Mouse (Mus musculus) gastrocnemius, postnatal 10 days (tissue): ENCODE measurements around the gene Arhgap45. TPM values are rescaled to one million over a fixed set of nuclear protein-coding genes. Genes with fewer than 3 reads are reported as not detected.

Experiments
- DNase-seq: peaks from one replicate; pipeline ENCODE4 v3.0.0; 2021; ENCODE audit warnings: mixed read lengths
- total RNA-seq, 2 experiments: library from RNA; stranded (reverse); gene quantifications; 2 replicates each; pipeline ENCODE4 v1.2.3; 2021

Gene Arhgap45
- total RNA-seq, 2 experiments from 2014 or later: 2.0 to 3.5 TPM

DNA sequence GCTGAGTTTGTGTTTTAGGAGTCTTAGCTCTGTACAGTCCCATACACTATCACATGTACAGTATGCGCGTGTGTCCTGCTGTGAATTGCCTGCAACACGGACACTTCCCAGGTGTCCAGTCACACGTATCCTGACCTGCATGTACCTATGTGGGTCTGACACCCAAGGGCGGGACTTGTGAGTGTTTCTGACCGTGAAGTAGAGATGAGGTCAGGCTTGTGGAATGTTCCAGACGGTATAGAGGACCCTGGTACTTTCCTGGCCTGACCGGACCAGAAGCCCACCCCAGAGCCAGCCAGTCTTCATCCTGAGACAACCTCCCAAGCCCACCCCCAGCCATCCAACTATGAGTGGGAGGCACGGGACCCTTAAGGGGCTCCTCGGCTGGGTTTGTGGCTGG, 870 bp upstream of the Arhgap45 start:
- no peak for DNase-seq

- no peak for DNase-seq
These were observed 478 bp downstream of the Arhgap45 start for GRCm38 (mm10) chr10:80016931-80017330.

- no peak for DNase-seq
These were observed 908 bp downstream of the Arhgap45 start for GRCm38 (mm10) chr10:80017361-80017760.

- DNase-seq: no peak
These were observed 1.3 kb downstream of the Arhgap45 start for GRCm38 (mm10) chr10:80017771-80018170.

- no peak for DNase-seq
These were observed 2.4 kb downstream of the Arhgap45 start for GRCm38 (mm10) chr10:80018739-80019297.

- no peak for DNase-seq
These were observed 3.1 kb downstream of the Arhgap45 start for GRCm38 (mm10) chr10:80019471-80020131.

GRCm38 (mm10) chr10:80020191-80020590, 3.7 kb downstream of the Arhgap45 start:
- DNase-seq: no peak

DNA sequence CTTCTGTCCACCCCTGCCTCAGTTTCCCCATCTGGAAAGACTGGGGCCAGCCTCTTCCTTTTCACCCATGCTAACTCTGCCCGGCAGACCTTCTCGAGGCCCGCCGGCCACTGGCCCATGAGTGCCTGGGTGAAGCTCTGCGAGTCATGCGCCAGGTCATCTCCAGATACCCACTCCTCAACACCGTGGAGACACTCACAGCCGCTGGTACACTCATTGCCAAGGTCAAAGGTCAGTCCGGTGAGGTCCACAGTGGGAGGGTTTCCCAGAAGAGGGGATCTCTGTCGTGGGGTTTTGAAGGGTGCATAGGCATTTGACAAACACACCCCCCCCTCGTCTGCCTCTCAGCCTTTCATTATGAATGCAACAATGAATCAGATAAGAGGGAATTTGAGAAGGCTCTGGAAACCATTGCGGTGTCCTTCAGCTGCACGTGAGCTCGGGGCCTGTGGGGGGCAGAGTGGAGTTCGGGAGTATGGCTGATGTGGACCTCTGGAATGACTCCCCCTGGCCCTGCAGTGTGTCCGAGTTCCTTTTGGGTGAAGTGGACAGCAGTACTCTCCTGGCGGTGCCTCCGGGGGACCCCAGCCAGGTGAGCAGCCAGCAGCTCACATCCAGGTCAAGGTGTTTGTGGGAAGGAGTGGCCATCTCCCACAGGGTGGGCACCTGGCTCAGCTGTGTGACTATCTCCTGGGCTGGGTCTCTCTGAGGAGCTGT, 4.3 kb downstream of the Arhgap45 start:
- DNase-seq: no peak

DNA sequence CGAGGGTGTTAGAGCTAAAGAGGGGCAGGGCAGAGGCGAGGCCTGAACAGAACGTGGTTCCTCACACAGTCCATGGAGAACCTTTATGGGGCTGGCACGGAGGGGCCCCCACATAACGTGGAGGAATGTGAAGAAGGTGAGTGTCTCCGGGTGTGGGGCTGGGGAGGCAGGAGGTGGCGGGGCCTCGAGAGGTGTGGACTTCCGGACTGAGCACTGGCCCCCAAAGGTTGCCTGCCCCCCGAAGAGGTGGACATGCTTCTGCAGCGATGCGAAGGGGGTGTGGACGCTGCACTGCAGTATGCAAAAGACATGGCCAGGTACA, 4.8 kb downstream of the Arhgap45 start:
- no peak for DNase-seq

DNA sequence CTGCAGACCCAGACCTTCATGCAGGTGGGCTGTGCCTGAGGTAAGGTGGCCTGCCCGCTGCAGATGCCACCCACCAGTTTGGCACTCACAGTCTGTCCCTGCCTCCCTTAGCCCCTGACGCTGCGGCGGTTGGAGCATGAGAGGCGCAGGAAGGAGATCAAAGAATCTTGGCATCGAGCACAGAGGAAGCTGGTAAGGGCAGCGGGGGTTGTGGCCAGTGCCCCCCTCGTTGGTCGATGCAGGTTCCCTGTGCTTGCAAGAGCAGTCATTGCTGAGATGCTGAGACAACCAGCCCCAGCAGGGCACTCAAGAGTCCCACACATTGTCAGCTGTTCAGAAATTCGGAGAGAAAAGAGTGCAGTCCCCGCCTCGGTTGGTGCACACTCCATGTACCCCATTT, 5.7 kb downstream of the Arhgap45 start:
- no peak for DNase-seq

DNA sequence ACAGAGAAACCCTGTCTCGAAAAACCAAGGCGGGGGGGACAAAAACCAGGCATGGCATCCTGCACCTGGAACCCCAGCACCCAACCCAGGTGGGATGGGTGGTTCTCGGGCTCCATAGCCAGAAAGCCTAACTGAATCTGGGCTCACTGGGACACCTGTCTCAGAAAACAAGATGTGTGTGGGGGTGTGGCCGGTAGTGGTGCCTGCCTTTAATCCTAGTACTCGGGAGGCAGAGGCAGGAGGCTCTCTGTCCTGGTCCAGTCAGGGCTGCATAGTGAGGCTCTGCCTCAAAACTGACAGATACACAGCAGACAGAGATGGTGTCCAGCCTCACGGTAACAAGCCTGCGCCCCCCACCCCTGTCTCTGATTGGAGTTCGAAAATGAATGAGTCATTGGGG, 6.4 kb downstream of the Arhgap45 start:
- no peak for DNase-seq

- DNase-seq: no peak
These were observed 7.3 kb downstream of the Arhgap45 start for GRCm38 (mm10) chr10:80023758-80024157.

GRCm38 (mm10) chr10:80024229-80025043, 8.0 kb downstream of the Arhgap45 start:
- no peak for DNase-seq

GRCm38 (mm10) chr10:80025044-80025347, 8.5 kb downstream of the Arhgap45 start:
- DNase-seq: no peak

- no peak for DNase-seq
These were observed 9.0 kb downstream of the Arhgap45 start for GRCm38 (mm10) chr10:80025463-80025862.

DNA sequence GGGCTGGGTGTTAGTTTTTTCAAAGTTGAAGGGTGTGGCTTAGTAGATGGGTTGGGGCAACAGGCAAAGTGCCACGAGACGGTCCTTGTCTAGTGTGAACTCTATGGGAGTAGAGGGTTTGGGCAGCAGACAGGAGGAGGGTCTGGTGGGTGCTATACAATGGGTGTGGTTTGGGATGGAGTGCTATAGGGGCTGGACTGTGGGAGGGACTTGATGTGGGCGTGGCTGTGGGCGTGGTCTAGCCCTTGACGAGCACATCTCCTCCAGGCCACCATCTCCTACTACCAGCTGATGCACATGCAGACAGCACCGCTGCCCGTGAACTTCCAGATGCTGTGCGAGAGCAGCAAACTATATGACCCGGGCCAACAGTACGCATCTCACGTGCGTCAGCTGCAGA, 9.4 kb downstream of the Arhgap45 start:
- no peak for DNase-seq

DNA sequence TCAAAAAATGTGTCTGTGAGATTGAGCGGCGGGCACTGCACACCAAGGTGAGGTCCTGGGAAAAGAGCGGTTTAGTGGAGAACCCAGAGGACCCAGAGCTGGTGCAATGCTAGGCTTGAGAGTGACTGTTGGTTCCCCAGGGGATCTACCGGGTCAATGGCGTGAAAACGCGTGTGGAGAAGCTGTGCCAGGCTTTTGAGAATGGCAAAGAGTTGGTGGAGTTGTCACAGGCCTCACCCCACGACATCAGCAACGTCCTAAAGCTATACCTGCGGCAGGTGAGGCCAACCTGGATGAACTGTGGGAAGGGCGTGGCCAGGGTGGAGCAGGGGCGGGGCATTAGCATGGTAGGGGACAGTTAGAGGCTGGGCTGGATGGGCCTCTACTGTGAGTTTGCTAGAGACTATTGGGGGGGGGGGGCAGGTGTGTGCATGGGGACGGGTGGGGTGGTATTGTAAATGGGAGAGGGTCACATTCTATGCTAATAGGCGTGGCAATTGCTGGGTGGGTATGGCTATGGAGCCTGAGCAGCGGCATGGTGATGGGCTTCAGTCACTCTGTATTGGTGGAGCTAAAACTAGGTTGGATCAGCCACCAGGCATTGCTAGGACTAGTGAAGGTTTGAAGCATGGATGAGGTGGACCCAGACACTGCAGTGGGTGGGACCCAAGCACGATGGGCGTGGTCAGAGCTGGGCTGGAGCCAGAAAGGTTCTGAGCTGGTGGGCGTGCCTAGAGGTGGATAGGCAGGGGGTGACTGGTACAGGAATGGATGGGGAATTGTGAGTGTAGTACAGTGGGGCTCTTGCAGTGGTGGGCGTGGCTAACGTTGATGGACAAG, 11.4 kb downstream of the Arhgap45 start:
- no peak for DNase-seq

DNA sequence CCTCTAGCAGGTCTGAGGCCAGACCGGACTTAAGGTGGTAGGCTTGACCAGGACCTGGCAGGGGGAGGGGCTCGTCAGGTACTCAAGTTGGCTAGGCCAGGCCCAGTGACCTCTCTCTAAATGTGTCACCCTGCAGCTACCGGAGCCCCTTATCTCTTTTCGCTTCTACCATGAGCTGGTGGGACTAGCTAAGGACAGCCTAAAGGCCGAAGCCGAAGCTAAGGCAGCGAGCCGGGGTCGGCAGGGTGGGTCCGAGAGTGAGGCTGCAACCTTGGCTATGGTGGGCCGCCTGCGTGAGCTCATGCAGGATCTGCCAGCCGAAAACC, 12.0 kb downstream of the Arhgap45 start:
- DNase-seq: no peak

GRCm38 (mm10) chr10:80030191-80030590, 13.7 kb downstream of the Arhgap45 start:
- no peak for DNase-seq

DNA sequence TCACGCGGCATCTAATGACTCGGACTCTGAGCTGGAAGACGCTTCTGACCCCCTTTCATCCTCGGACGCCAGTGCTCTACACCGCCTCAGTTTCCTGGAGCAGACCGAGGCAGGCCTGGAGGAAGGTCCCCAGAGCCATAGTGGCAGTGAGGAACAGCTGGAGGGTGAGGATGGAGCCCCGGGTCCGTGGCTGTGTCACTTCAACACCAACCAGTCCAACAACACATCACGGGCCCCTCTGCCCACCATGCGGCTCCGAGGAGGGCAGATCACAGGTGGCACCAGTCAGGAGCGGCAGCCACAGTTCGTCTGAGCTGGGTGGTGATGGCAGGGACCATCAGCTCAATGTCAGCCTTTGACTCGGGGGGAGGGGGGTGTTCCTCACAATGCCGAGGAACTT, 14.3 kb downstream of the Arhgap45 start:
- no peak for DNase-seq

GRCm38 (mm10) chr10:80032799-80033480, 16.5 kb downstream of the Arhgap45 start:
- no peak for DNase-seq
